Mouse (Mus musculus): ENCODE measurements around the gene Lhx2.

The Lhx2 gene

GRCm38 (mm10) chr2:38346881-38347764 is 8.0 kb downstream of the Lhx2 start:
- in situ Hi-C loops (cut with MboI, MseI), result no loop called here

DNA sequence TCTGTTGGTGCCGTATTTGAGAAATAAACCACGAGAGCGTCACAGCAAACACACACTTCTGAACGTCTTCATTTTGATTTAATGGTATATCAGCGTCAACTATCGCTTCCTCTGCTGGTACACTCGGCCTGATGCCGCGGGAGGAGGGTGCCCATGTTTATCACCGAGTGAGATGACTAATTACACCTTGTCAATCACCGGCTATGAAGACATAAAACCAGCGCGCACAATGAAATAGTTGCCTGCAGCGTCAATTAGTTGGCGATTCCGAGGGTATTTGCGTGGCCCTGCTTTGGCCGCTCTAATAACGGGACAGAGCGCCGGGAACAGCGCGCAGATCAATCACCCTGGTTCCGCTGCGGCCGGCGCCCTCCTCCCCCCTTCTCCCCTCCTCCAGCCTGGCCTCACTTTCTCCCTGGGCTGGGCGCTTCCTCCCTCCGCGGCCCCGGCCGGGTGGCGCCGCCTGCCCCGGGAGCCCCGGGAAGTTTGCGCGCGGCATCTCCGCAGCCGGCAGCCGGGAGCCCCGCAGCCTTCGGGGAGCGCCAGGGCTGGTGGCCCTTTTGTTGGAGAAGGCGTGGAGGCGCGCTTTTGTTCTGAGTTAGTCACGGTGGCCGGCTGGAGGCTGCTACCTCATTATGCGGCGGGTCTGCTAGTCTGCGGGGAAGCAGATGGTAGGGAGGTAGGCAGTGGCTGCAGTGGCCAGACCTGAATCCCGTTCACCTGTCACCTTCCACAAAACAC is 8.9 kb downstream of the Lhx2 start:
- in situ Hi-C loops (cut with MboI, MseI), result no loop called here

GRCm38 (mm10) chr2:38348660-38349420 is 9.8 kb downstream of the Lhx2 start:
- in situ Hi-C loops (cut with MboI, MseI), result no loop called here

DNA sequence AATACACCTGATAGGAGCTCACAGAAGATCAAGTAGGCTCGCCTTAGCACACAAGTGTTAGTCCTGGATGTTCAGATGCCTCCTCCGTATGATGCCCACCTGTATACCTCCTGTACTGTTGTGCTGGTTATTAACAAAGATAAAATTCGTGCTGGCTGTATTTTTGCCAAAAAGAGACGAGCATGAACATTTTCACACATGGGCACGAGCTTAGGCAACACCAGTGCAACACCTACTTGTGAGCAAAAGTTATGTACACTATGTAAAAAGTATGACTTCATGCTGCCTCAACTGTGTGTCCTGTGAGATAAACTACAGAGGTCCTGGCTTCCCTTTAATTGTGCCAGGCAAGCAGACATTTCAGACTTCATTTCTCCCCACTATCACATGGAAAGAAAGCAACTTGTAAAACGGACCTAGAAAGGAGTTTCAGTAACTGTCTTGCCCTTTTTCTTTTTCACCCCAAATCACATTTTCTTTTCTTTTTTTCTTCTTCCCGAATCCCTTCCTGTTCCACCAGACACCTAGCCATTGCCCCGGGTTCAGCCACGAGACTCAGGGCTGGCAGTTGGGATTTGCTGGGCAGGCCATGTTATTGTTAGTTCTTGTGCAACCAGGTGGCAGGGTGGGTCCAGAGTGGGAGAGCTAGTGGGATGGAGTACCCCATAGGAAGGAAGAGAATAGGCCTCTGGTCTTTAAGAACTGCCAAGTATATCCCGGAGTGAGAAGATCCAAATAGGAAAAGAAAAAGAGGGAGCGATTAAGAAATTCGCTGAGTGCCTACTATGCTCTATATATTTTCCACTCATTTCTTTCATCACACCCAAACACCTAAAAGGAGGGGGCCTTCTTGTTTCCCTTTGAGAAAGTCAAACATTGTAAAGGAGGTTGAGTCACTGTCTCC is 10.6 kb downstream of the Lhx2 start:
- in situ Hi-C loops (cut with MboI, MseI), result no loop called here

DNA sequence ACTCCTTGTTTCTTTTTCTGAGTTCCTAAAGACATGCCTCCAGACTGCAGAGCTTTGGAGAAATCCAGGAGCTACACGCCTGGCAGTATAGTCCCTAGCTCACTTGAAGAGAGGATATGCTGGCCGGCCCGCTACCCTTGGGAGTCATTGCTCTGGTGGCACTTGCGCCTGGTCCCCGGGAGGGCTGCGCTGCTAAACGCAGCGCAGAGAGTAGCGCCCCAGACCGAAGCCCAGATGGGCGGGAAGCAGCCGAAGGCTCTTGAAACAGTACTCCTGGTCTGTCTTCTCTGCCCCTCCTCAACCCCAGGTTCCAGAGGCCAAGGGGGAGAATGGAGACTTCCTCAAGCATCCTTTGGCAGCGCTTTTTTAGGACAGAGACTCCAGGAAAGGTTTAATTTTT is 11.3 kb downstream of the Lhx2 start:
- in situ Hi-C loops (cut with MboI, MseI), result no loop called here

DNA sequence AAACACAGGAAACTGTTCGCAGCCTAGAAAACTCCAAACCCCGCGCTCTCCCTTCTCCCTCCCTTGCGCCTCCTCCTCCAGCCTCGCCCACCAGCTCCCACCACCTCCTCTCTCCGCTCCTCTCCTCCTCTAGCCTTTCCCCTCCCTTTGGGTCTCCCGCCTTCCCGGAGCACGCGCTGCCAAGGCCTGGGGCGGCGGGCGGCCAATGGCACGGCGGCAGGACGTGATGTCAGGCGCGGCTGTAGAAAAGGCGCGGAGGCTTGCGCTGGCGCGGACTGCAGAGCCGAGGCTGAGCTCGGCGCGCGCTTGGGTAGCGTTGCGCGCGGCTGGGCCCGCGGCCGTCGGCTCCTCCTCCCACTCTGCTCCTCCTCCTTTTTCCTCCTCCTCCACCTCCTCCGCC is 11.7 kb downstream of the Lhx2 start:
- in situ Hi-C loops (cut with MboI, MseI), result no loop called here

DNA sequence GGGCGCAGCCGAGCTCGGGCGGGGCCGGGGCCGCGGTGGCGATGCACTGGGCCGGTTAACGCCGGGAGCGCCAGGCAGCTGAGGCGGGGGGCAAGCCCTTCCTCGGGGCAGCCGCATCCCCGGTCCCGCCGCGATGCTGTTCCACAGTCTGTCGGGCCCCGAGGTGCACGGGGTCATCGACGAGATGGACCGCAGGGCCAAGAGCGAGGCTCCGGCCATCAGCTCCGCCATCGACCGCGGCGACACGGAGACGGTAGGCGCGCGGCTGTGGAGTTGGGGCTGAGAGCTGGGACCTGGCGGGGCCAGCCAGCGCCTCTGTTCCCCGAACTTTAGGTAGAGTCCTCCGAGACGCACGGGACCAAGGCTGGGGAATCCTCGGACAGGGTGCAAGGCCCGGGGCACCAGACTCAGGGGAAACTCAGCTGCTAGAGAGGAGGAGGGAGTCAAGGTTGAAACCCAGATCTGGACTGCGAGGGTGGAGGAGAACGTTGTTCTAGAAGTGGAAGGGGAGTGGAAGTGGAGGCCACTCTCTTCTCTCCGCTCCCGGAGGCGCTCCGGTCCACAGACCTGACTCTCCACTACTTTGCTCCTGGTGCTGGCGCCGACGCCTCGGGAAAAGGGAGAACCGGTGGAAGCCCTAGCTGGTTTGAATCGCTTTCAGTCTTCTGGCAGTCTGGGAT is 12.7 kb downstream of the Lhx2 start:
- in situ Hi-C loops (cut with MboI, MseI), result no loop called here

DNA sequence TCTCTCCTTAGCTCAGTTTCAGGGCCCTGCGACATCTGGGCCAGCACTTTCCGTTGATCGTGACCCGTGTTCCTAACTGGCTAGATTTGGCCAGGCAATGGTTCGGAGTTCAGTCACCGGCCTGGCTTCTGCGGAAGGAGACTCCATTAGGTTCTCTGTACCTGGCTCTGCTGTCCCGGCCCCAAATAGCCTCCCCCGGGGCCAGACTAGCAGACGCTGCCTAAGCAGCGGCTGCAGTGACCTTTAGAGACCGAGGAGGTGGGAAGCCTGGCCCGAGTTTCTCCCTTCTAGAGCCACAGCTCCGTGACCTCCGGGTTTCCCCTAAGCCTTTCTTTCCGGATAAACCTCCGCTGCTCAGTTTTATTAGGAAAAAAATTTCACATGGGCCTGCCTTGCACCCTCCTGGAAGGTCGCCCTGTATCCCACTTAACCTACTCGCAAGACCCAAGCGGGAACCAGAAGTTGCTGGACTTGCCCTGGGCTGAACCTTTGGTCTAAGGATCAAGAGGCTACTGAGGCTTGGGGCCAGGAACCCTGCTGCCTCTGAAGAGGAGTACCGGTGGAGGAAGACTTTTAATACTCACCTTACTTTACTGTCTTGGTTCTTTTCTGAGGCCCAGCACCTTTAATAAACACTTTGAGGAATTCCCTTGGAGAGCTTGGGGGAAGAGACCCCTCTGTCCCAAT is 13.4 kb downstream of the Lhx2 start:
- in situ Hi-C loops (cut with MboI, MseI), result no loop called here

DNA sequence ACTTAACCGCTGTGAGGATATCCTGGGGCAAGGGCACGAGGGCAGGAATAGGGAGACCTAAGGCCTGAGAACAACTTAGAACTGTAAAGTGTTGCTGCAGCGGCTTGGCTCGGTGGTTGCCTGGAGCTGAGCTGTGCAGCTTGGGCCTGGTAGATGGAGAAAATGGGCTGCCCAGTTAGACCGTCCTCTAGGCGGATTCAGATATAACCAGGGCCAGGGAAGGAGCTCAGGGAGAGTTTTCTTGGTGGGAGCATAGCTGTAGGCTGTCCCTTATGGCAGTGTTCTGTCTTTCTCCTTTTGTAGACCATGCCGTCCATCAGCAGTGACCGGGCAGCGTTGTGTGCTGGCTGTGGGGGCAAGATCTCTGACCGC is 13.9 kb downstream of the Lhx2 start:
- in situ Hi-C loops (cut with MboI, MseI), result no loop called here

DNA sequence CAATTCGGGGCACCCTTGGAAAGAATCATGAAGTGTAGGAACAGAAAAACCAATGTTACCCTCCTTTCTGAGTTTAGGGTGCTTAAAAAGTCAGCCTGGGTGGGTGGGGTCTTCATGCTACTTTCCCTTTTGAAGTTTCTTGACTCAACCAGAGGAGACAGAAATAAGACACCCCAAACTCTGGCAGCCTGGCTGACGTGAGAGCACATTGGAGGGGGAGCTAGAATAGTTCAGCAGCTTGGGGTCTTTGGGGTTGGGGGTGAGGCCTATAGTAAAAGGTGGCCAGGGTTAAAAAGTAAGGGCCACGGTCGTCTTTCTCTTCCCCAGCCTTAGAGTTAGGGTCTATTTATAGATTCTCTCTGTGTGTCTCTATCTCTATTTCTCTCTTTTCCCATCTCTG is 14.6 kb downstream of the Lhx2 start:
- in situ Hi-C loops (cut with MboI, MseI), result no loop called here

DNA sequence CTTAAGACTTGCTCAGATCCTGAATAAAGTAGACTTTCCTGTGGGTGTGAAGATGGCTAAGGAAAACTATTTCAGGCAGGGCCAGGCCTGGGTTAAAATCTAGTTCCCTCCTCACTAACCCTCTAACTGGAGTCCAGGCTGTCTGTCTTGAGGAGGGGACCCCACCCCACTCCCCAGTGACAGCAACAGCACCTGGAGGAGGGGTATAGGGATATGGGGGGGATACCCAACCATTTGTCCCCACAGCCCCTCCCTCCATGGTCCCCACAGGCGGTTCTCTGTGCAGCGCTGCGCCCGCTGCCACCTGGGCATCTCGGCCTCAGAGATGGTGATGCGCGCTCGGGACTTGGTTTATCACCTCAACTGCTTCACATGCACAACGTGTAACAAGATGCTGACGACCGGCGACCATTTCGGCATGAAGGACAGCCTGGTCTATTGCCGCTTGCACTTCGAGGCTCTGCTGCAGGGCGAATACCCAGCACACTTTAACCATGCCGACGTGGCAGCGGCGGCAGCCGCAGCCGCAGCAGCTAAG is 15.2 kb downstream of the Lhx2 start:
- in situ Hi-C loops (cut with MboI, MseI), result no loop called here

DNA sequence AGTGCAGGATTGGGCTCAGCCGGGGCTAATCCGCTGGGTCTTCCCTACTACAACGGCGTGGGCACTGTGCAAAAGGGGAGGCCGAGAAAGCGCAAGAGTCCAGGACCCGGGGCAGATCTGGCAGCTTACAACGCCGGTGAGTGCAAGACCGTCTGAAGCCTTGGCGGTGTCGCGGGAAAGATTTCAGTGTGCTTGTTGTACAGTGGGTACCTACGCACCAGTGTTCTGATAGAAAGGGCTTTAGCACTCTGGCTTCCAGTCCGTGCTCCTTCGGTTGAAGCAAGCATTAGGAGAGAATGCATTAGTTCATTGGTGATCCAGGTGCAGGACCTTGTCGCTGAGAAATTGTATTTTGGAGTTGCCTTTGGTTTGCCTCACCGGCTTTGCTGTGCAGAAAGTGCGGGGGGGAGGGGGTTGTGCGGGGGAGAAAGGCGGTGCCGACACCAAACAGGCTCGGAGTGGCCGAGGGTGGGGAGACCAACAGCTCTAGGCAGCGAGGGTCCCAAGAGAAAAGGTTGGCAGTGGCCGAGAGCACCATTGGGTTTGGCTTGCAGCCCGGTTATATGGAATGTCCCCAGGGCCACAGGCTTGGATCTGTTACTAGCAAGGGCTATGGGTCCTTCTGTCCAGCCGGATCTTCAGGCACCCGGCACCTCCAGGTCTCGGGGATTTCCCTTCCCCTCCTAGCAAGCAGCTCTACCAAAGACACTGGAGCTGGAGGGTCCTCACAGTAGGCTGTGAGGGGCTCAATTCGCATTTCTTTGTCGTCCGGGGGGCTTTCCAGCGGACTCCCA is 15.8 kb downstream of the Lhx2 start:
- in situ Hi-C loops (cut with MboI, MseI), result no loop called here

GRCm38 (mm10) chr2:38355731-38356427 is 16.8 kb downstream of the Lhx2 start:
- in situ Hi-C loops (cut with MboI, MseI), result no loop called here

- in situ Hi-C loops (cut with MboI, MseI), result no loop called here
These were observed 17.6 kb downstream of the Lhx2 start for GRCm38 (mm10) chr2:38356428-38357260.

GRCm38 (mm10) chr2:38357294-38358246 is 18.5 kb downstream of the Lhx2 start:
- in situ Hi-C loops (cut with MboI, MseI), result no loop called here

- in situ Hi-C loops (cut with MboI, MseI), result no loop called here
These were observed 19.5 kb downstream of the Lhx2 start for GRCm38 (mm10) chr2:38358611-38359010.

Measured in T-helper 2 cell (primary cell).